Mouse (Mus musculus): ENCODE measurements around the gene Olfr1364.

Gene Olfr1364

DNA sequence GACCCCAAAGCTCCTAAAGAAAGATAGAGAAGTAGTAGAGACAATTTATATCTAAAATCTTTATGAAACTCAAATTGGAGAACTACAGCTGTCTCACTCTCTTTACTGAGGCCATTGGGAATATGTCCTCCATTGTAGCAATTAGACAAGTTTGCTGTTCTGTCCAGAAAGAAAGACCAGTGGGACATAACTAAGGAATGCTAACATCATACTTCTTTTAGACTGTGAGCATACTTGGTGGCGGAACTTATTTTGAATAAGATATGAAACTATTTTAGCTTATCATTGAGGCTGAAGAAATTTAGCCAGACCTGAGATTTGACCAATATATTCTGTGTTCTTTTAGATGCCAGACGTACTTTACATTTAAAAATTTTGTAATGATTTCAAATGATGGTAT, at the start of gene Olfr1364:
Olfr1364 (minus strand) TSS at position 101 of the 400 bp plus-strand sequence.
- in situ Hi-C loops (cut with MboI), result no loop called here

DNA sequence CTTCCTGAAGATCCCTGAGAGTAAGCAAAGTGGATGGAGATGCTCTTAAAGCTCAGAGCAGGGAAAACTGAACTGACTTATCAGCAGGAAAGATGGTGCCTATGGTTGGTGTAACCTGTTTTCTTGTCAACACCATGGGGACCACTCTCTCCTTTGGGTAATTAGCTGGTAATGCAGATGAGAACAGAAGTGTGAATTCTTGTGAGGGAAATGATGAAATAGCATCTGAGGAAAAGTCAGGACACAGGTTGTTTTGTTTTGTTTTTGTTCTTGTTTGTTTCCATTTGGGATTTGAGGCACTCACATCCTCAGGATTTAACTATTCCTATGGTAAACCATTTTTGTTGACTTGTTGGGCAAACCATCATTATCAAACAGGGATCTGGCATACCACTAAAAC, 32.4 kb upstream of the Olfr1364 start, which contains the start of gene Olfr1362:
Olfr1362 (minus strand) TSS at position 101 of the 400 bp plus-strand sequence.
- in situ Hi-C loops (cut with MboI), result no loop called here

GRCm38 (mm10) chr13:21591618-21592017, 10.1 kb upstream of the Olfr1364 start:
- in situ Hi-C loops (cut with MboI), result no loop called here

DNA sequence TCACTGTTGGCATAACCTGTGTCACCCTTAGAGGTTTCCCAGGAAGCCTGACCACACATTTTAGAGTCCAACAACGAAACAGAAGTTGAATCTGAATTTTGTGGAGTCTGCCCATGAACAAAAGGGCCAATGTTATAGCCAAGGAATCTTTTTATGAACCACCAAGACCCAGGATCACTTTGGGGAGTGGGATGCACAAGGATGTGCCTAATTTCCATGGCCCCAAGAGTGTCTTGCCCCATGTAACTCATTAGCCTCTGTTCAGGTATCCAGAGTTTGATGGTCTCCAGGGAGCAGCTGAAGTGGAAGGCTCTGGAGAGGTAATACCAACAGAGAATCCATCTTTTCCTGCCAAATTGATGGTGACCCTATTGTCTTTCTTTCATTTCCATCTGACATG, 21.8 kb downstream of the Olfr1364 start, which contains the start of gene Olfr1535:
Olfr1535 (minus strand) TSS at position 101 of the 400 bp plus-strand sequence.
- in situ Hi-C loops (cut with MboI), result no loop called here

DNA sequence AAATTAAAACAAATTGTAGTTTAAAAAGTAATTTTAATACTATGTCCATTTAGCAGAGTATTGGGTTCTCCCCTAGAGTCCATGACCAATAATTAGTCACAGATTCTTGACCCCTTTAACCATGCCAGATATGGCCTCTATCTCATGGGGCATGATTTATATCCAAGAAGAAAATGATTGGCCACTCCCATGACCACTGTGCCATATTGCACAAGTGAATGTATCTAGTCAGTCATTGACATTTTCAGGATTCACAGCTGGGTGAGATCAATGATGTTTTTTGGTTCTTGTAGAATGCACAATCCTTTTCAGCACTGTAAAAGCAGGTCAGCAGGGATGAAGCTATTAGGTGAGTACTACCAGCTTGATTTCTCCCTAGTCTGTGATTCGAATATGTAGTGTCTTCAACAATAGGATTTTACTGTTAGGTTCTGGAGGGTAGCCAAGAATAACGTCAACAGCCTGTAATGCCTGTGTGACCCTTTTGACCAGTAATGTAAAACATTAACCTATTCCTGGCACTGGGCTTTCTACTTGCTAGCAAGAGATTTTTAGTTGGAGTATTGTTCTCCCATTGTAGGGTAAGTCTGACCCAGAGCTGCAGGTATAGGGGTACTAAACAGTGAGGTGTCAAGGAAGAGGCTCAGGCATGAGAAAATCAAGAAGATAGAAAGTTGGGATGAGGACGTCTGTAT, 31.0 kb downstream of the Olfr1364 start:
- in situ Hi-C loops (cut with MboI), result no loop called here

DNA sequence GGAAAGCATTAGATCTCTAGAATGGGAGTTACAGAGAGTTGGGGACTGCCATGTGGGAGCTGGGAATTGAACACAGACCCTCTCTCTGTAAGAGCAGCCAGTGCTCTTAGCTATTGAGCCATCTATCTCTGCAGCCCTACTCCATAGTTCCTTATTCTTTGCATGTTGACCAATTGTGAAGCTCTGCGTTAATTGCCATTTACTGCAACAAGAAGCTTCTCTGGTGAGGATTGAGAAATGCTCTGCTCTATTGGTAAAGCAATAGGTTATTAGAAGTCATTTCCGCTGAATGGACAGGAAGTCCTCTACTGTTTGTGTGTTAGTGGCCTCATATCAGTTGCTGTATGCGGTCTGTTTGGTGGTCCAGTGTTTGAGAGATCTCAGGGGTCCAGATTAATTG, 32.1 kb downstream of the Olfr1364 start:
- in situ Hi-C loops (cut with MboI), result no loop called here

DNA sequence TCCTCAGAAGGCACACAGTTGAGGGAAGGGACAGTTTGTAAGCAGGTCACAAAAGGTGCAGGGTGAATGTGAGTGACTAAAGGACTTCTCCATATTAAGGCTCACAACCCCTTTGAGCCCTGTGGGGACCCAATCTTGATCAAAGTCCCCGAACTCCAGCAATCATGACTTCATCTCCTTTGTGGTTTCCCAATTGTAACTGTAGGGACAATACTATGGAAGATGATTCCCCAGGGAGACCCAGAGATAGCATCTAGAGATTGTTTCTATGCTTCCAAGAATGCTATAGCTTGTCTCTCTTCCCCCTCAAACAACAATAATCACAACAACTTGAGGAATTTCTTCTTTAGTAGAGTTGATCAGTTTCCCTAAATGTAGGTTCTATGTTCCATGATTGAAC, 38.9 kb downstream of the Olfr1364 start, which contains the start of gene Olfr1366:
Olfr1366 (minus strand) TSS at position 101 of the 400 bp plus-strand sequence.
- in situ Hi-C loops (cut with MboI), result no loop called here

GRCm38 (mm10) chr13:21530781-21531201, 50.8 kb downstream of the Olfr1364 start, which contains the start of gene Zkscan8:
Gene Zkscan8, minus strand, starts transcription at chr13:21531120.
- in situ Hi-C loops (cut with MboI), result no loop called here

DNA sequence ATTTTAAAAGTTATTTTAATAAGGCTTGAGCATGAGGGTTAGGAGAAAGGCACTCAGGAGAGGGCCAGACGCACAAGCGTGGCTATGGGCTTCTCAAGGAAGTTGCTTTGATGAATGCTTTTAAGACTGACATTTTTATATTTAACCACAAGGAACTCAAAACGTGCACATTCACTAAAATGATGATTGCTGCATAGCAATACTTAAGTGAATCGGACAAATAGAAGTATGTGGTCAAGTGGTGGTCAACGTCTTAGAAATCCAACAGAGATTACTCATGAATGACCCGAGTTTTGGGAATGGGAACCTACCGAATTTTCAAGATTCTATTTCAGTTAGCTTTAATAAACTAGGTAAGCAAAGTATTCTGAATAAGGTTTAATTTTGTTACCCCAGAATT, 51.4 kb downstream of the Olfr1364 start:
- in situ Hi-C loops (cut with MboI), result no loop called here
